Mouse (Mus musculus): ENCODE data around the gene Yaf2.

DNA sequence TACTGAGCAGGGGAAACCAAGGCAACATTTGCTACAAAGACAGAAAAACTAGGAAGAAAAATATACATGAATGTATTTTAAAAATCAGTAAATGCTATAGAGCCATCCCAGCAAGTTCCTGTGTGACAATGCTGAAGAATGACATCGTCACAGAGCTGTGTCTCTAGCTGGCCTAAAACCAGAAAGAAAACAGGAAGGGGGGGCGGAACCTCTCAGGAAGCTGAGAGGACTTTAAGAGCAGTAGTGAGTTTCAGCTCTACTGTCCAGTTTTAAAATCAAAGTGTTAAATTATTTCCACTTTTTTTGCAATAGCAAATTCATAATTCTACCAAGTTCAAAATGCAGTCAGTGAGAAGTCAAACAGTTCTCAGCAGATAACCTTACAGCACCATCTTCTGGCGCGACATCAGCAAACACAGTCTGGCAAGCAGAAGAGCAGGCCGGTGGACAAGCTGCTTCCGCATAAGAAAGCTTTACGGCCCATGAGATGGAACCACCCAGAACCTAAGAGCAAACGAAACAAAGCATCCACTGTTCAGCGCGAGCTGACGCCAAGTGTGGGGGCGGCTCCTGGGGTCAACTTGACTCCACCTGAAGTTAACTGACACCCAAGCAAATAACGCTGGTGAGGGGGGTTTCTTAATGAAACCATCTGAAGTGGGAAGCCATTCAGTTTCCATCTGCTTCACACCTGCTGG, 85.0 kb downstream of the Yaf2 start:
- TF ChIP-seq CTCF (IDR thresholded peaks at IDR 0.05; ENCODE audit: low read depth): no peak
- no peak for TF ChIP-seq EP300 (IDR thresholded peaks at IDR 0.05; ENCODE audit: low read depth)

All from liver, embryonic 14.5 days (tissue).